Mouse (Mus musculus) ES-E14 (cell line): ENCODE data around the gene Dtnb.

Experiments used
- CHD2 ChIP-seq: IDR thresholded peaks from 2 replicates; pipeline ENCODE4 v1.6.1; 2014; ENCODE audit warnings: mild to moderate bottlenecking, low read depth, low read length, inconsistent platforms
- HCFC1 ChIP-seq: IDR thresholded peaks from 2 replicates; pipeline ENCODE4 v1.6.1; 2012; ENCODE audit warnings: low read length, inconsistent platforms, borderline replicate concordance; ENCODE audit not compliant: insufficient read depth
- MAFK ChIP-seq: IDR thresholded peaks from 2 replicates; pipeline ENCODE4 v1.6.1; 2014; ENCODE audit warnings: mild to moderate bottlenecking, low read depth, low read length, inconsistent platforms; ENCODE audit not compliant: insufficient read depth
- ZC3H11A ChIP-seq: IDR thresholded peaks from 2 replicates; pipeline ENCODE4 v1.6.1; 2012; ENCODE audit warnings: low read depth, mild to moderate bottlenecking, inconsistent platforms, low read length, borderline replicate concordance
- ZNF384 ChIP-seq: IDR thresholded peaks from 2 replicates; pipeline ENCODE4 v1.6.1; 2012; ENCODE audit warnings: low read depth, low read length, inconsistent platforms

DNA sequence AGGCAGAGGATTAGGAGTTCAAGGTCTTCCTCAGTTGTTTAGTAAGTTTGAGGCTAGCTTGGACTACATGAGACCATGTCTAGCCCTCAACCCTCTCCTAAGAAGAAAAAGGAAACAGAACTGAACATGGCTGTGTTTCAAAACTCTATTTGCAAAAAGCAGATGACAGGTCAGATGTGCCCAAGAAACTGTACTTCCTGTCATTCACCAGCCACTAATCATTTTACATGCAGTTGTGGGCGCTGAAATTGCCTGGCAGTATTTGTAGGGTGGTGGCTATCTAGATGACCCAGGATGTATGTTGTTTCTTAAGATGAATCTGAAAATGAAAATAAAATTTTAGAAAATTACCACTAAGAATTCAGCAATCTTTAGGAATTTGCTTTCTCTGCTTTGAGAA, 14.8 kb downstream of the Dtnb start:
- TF ChIP-seq ZNF384 (no peak), ZC3H11A (no peak), MAFK (no peak), HCFC1 (no peak), CHD2 (no peak)
